Mouse (Mus musculus) 3134 (cell line): Measurements from ENCODE around the gene Vmn2r70.

Experiments
- DNase-seq: peaks from one replicate; pipeline ENCODE4 v3.0.0-alpha.2; 2011; ENCODE audit warnings: low spot score; ENCODE audit not compliant: insufficient read length; ENCODE audit errors: extremely low read depth

The Vmn2r70 gene

DNA sequence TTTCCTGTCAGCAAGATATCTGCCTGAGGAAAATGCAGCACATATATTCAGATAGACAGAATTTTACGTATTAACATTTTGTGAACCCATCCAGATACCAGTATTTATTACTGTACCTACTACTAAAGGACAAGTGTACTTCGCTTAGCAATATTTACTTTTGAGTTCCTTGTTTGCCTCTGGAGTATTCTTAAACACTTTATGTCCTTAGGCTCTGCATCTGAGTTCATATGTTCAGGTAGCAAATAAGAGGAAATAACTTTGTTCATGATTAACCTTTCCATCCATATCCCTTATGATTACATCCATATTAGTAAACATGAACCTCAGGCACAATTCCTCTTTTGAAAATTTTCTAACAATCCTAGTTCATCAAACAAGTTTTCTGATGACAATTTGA lies at the start of gene Vmn2r70:
TSS of gene Vmn2r70 (minus strand) at position 101 of the 400 bp plus-strand sequence.
- DNase-seq, result no peak

DNA sequence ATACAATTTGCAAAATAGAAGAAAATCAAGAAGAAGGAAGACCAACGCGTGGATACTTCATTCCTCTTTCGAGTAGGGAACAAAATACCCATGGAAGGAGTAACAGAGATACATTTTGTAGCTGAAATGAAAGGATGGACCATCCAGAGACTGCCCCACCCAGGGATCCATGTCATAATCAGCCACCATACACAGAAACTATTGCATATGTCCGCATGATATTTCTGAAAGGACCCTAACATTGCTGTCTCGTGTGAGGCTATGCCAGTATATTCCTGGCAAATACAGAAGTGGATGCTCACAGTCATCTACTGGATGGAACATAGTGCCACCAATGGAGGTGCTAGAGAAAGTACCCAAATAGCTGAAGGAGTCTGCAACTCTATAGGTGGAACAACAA lies 6.2 kb downstream of the Vmn2r70 start, which contains the start of gene Vmn2r71:
TSS of gene Vmn2r71 (plus strand) at position 301 of the 400 bp plus-strand sequence.
- DNase-seq, result no peak

DNA sequence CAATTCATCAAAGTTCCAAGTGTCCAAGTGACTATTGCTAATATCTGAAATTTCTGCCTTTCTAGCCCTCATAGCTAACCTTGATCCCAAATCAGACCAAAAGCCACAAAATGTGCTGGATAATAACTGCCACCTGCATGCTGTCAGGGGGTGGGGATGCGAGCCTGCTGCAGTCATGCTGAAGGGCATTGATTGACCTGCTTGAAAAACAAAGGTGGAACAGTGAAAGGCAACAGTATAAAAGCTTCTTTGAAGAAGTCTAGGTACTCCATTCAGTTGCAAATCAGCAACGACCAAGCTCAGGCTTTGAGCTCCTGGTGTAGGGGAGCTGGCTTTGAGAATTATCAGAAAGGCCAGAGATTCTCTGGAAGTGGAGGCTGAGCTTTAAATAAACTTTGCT lies 25.9 kb downstream of the Vmn2r70 start:
- no peak for DNase-seq

DNA sequence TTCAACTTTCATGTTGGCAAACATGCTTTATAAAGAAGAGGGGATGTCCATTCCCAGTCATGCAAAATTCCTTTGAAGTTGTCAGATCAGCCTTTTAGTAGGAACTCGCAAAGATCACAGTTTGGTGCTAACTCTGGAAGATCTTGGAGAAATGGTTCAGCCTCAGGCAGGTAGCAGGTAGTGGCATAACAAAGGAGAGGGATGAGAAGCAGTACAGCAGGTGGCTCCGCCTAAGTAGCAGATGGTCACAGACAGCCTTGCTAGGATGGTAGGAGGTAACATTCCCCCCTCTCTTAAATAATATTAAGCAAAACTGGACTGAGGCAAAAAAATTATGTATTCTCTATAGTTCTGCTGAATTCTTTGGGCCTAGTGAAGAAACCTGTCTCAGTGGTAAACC lies 26.9 kb downstream of the Vmn2r70 start:
- DNase-seq, result no peak
